Mouse (Mus musculus): ENCODE measurements around the gene Dmrtc1c1. TPM values are rescaled to one million over a fixed set of nuclear protein-coding genes. Genes with fewer than 3 reads are reported as not detected.

The Dmrtc1c1 gene
- polyA plus RNA-seq (2015; fragmentation: Nextera tagmentation; extraction: Ambion mirVana), result not detected in 2 replicates

DNA sequence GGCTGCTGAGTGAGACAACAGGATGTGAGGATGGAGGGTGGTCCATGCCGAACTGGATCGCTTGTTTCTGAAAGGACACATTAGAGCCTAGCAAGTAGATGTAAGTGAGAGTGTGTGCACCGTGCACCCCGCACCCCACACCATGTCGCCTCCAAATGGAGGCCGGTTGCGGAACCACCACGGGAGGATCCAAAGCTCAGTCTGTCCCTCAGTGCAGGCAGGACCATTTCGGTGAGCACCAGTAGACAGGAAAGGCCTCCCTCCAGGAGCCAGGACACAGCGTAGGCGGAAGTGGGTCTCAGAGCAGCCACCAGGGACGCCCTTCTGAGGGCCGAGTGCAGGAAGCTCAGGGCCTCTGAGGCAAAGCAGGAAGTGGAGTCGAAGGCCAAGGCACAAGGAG lies at the start of gene Dmrtc1c1:
Gene Dmrtc1c1, plus strand, starts transcription at position 301 of the 400 bp plus-strand sequence.

DNA sequence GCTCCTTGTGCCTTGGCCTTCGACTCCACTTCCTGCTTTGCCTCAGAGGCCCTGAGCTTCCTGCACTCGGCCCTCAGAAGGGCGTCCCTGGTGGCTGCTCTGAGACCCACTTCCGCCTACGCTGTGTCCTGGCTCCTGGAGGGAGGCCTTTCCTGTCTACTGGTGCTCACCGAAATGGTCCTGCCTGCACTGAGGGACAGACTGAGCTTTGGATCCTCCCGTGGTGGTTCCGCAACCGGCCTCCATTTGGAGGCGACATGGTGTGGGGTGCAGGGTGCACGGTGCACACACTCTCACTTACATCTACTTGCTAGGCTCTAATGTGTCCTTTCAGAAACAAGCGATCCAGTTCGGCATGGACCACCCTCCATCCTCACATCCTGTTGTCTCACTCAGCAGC lies 51.8 kb downstream of the Dmrtc1c1 start, which contains the start of gene Dmrtc1c2:
Gene Dmrtc1c2, minus strand, starts transcription at position 101 of the 400 bp plus-strand sequence.

Other genes with a start within 250 kb of the Dmrtc1c1 start
- 2.8 and 4.2 TPM in 2 replicates for gene Phka1, start 158.7 kb upstream of the Dmrtc1c1 start, polyA plus RNA-seq (2015; fragmentation: Nextera tagmentation; extraction: Ambion mirVana)
- gene Gm3880, start 116.0 kb upstream of the Dmrtc1c1 start, polyA plus RNA-seq (2015; fragmentation: Nextera tagmentation; extraction: Ambion mirVana), result not detected in 2 replicates
- gene Gm9112, start 95.3 kb upstream of the Dmrtc1c1 start, polyA plus RNA-seq (2015; fragmentation: Nextera tagmentation; extraction: Ambion mirVana), result not detected in 2 replicates
- gene Dmrtc1b, start 95.1 kb upstream of the Dmrtc1c1 start, polyA plus RNA-seq (2015; fragmentation: Nextera tagmentation; extraction: Ambion mirVana), result not detected in 2 replicates
- gene Dmrtc1c2, start 51.7 kb downstream of the Dmrtc1c1 start, polyA plus RNA-seq (2015; fragmentation: Nextera tagmentation; extraction: Ambion mirVana), result not detected in 2 replicates
- not detected in 2 replicates for gene 1700031F05Rik, start 65.0 kb downstream of the Dmrtc1c1 start, polyA plus RNA-seq (2015; fragmentation: Nextera tagmentation; extraction: Ambion mirVana)
- gene Dmrtc1a, start 105.7 kb downstream of the Dmrtc1c1 start, polyA plus RNA-seq (2015; fragmentation: Nextera tagmentation; extraction: Ambion mirVana), result 0.88 and 0.95 TPM in 2 replicates
- not detected in 2 replicates for gene 1700011M02Rik, start 105.9 kb downstream of the Dmrtc1c1 start, polyA plus RNA-seq (2015; fragmentation: Nextera tagmentation; extraction: Ambion mirVana)
- gene 1700018G05Rik, start 125.4 kb downstream of the Dmrtc1c1 start, polyA plus RNA-seq (2015; fragmentation: Nextera tagmentation; extraction: Ambion mirVana), result 0.52 TPM in 1 of 2 replicates, not detected in the other

Measured in adrenal gland, postnatal 0 days (tissue).